Mouse (Mus musculus): ENCODE results near the gene Slc2a6. TPM values are rescaled to one million over a fixed set of nuclear protein-coding genes. Genes with fewer than 3 reads are reported as not detected.

Slc2a6 gene
- polyA plus RNA-seq, 1 experiment from 2014 or later: 0.84 TPM

- WGBS: 73% methylated on average over 4 of the region's 4 CpGs
- H3K4me2 ChIP-seq (replicated peaks; ENCODE audit: low read depth, low read length): no peak overlapping the region
- no peak overlapping the region for H3K4me3 ChIP-seq (ENCODE audit: low read depth, low read length)
- H3K27ac ChIP-seq (ENCODE audit: low read length): no peak overlapping the region
- H3K9ac ChIP-seq (replicated peaks; ENCODE audit: low read depth, low read length): no peak overlapping the region
- ATAC-seq (ENCODE audit: insufficient number of reproducible peaks, insufficient read depth, low FRiP score, low read depth): no peak
- no peaks in the 10 kb centered on the region for H3K9me3 ChIP-seq (ENCODE audit: control insufficient read depth, low read depth, low read length)
- H3K36me3 ChIP-seq (ENCODE audit: control insufficient read depth, insufficient read depth, low read length): no peaks in the 10 kb centered on the region
- no peaks in the 10 kb centered on the region for H3K27me3 ChIP-seq (ENCODE audit: control insufficient read depth, insufficient read depth, low read length)
- H3K4me1 ChIP-seq (ENCODE audit: control insufficient read depth, insufficient read depth, low read length): no peaks in the 10 kb centered on the region
These were observed 16.4 kb upstream of the Slc2a6 start for GRCm38 (mm10) chr2:27044166-27044565.

DNA sequence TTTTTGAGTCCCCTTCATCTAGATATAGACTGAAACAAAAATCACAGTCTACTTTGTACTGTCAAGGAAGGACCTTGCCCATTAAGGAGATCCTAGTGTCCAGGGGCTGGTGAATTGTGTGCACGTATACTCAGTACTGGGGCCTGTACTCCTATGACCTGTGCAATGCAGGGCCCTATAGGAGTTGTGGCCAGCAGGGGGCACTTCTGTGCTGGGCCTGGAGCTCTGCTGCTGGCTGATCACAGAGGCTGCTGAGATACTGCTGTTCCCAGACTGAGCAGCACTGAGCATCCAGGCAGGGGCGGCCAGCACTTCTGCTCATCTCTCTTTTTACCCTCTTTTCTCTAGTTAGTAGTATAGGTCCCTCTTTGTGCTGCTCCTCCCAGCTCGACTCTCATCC is 15.7 kb upstream of the Slc2a6 start:
- 19% methylated on average over 3 of the region's 3 CpGs for WGBS
- H3K4me2 ChIP-seq (replicated peaks; ENCODE audit: low read depth, low read length): no peak overlapping the region
- no peak overlapping the region for H3K27ac ChIP-seq (ENCODE audit: low read length)
- H3K27me3 ChIP-seq (ENCODE audit: control insufficient read depth, insufficient read depth, low read length): no peaks in the 10 kb centered on the region
- no peak overlapping the region for H3K9ac ChIP-seq (replicated peaks; ENCODE audit: low read depth, low read length)
- peak; percentile 66; the same call in 1 of the 2 replicates for ATAC-seq (ENCODE audit: insufficient number of reproducible peaks, insufficient read depth, low FRiP score, low read depth)
- H3K4me1 ChIP-seq (ENCODE audit: control insufficient read depth, insufficient read depth, low read length): no peaks in the 10 kb centered on the region
- no peak overlapping the region for H3K4me3 ChIP-seq (ENCODE audit: low read depth, low read length)
- no peaks in the 10 kb centered on the region for H3K9me3 ChIP-seq (ENCODE audit: control insufficient read depth, low read depth, low read length)
- no peaks in the 10 kb centered on the region for H3K36me3 ChIP-seq (ENCODE audit: control insufficient read depth, insufficient read depth, low read length)

DNA sequence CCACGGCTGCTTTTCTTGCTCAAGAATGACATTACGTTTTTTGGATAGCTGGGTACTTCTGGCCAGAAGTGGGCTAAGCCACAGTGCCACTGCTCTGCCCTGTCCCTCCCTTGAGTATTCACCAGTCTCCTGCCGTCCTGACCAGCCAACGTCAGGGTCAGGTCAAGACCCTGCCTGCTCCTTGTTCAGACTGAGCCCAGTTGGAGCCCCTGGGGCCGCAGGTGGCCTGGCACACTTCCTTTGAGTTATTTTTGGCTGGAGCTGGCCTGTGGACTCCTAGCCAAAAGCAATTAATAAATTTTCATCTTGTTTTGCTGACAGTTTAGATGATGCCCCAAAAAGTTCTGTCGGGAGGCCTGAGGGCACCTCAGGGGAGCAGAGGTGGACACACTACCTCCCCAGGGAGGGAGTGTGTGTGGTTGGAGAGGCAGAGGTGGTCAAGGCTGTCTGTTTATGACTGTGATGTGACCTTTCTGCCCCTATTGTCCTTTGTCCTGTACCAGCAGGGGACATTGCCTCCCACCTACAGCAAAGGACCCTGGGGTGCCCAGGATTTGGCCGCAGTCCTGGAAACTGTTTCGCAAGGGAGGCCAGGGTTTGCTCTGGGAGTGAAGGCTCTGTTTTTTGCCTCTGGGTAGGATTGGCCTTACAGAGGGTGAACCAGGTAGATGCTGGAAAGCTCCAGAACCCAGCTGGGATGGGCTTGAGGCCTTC is 14.5 kb upstream of the Slc2a6 start:
- no peak overlapping the region for H3K27ac ChIP-seq (ENCODE audit: low read length)
- no peak for ATAC-seq (ENCODE audit: insufficient number of reproducible peaks, insufficient read depth, low FRiP score, low read depth)
- 66% methylated on average over 8 of the region's 8 CpGs for WGBS

GRCm38 (mm10) chr2:27039286-27039685 is 11.5 kb upstream of the Slc2a6 start:
- Histone ChIP-seq H3K4me3 (ENCODE audit: low read depth, low read length) (no peak overlapping the region), H3K9ac (replicated peaks; ENCODE audit: low read depth, low read length) (no peak overlapping the region), H3K36me3 (ENCODE audit: control insufficient read depth, insufficient read depth, low read length) (no peaks in the 10 kb centered on the region), H3K4me2 (replicated peaks; ENCODE audit: low read depth, low read length) (no peak overlapping the region), H3K27ac (ENCODE audit: low read length) (no peak overlapping the region), H3K9me3 (ENCODE audit: control insufficient read depth, low read depth, low read length) (no peaks in the 10 kb centered on the region), H3K4me1 (ENCODE audit: control insufficient read depth, insufficient read depth, low read length) (no peaks in the 10 kb centered on the region), H3K27me3 (ENCODE audit: control insufficient read depth, insufficient read depth, low read length) (no peaks in the 10 kb centered on the region)
- 9% methylated on average over 1 of the region's 1 CpGs for WGBS
- no peak for ATAC-seq (ENCODE audit: insufficient number of reproducible peaks, insufficient read depth, low FRiP score, low read depth)

More for the DNA sequence above, 14.5 kb upstream of the Slc2a6 start:
- H3K9me3 ChIP-seq (ENCODE audit: control insufficient read depth, low read depth, low read length): no peaks in the 10 kb centered on the region
- no peak overlapping the region for H3K9ac ChIP-seq (replicated peaks; ENCODE audit: low read depth, low read length)
- H3K36me3 ChIP-seq (ENCODE audit: control insufficient read depth, insufficient read depth, low read length): no peaks in the 10 kb centered on the region
- no peaks in the 10 kb centered on the region for H3K4me1 ChIP-seq (ENCODE audit: control insufficient read depth, insufficient read depth, low read length)
- H3K27me3 ChIP-seq (ENCODE audit: control insufficient read depth, insufficient read depth, low read length): no peaks in the 10 kb centered on the region
- H3K4me2 ChIP-seq (replicated peaks; ENCODE audit: low read depth, low read length): no peak overlapping the region
- H3K4me3 ChIP-seq (ENCODE audit: low read depth, low read length): no peak overlapping the region

DNA sequence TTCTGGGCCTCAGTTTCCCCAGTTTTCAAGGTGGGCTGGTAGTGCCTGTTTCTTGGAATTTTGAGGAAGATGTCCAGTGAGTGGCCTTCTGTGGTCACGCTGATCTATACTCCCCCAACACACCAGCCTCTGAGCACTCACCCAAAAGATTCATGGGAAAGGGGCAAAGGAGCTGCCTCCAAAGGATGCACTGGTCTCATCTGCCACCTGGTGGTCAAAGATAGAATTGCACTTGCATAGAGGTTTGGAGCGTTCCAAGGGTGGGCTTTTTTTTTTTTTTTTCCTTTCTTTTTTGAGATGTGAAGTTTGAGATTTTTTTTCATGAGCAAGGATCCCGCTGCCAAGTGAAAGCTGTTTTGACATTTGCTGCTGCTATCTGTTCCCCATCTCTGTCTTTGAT is 10.8 kb upstream of the Slc2a6 start:
- Histone ChIP-seq H3K4me3 (ENCODE audit: low read depth, low read length) (no peak overlapping the region), H3K27ac (ENCODE audit: low read length) (no peak overlapping the region), H3K4me2 (replicated peaks; ENCODE audit: low read depth, low read length) (no peak overlapping the region), H3K27me3 (ENCODE audit: control insufficient read depth, insufficient read depth, low read length) (no peaks in the 10 kb centered on the region), H3K9me3 (ENCODE audit: control insufficient read depth, low read depth, low read length) (no peaks in the 10 kb centered on the region), H3K9ac (replicated peaks; ENCODE audit: low read depth, low read length) (no peak overlapping the region), H3K36me3 (ENCODE audit: control insufficient read depth, insufficient read depth, low read length) (no peaks in the 10 kb centered on the region), H3K4me1 (ENCODE audit: control insufficient read depth, insufficient read depth, low read length) (no peaks in the 10 kb centered on the region)
- WGBS: 3% methylated on average over 3 of the region's 3 CpGs
- ATAC-seq (ENCODE audit: insufficient number of reproducible peaks, insufficient read depth, low FRiP score, low read depth): 0 out of 2 replicates have a peak, but pooled peaks have one; percentile 24

DNA sequence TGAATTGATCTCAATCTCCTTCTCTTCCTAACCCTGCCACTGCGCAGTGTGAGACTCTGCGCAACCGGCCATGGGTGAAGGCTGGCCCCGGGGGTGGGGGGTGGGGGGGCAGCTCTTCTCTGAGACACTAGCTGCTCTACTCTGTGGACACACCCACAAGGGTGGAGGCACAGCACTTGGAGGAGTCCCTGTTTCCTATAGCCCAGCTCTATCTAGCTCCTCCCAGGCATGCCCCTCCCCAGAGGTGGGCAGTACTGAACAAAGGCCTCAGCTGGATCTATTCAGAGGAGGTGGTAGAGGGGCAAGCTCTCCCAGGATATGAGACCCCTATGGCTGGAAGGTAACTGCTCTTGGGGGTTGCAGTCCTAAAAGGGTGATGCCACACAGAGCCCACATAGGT is 9.2 kb upstream of the Slc2a6 start:
- H3K4me3 ChIP-seq (ENCODE audit: low read depth, low read length): no peak overlapping the region
- no peaks in the 10 kb centered on the region for H3K36me3 ChIP-seq (ENCODE audit: control insufficient read depth, insufficient read depth, low read length)
- ATAC-seq (ENCODE audit: insufficient number of reproducible peaks, insufficient read depth, low FRiP score, low read depth): no peak
- no peak overlapping the region for H3K27ac ChIP-seq (ENCODE audit: low read length)
- no peak overlapping the region for H3K4me2 ChIP-seq (replicated peaks; ENCODE audit: low read depth, low read length)
- no peak overlapping the region for H3K9ac ChIP-seq (replicated peaks; ENCODE audit: low read depth, low read length)
- H3K27me3 ChIP-seq (ENCODE audit: control insufficient read depth, insufficient read depth, low read length): no peaks in the 10 kb centered on the region
- H3K4me1 ChIP-seq (ENCODE audit: control insufficient read depth, insufficient read depth, low read length): no peaks in the 10 kb centered on the region
- WGBS: 74% methylated on average over 4 of the region's 4 CpGs
- no peaks in the 10 kb centered on the region for H3K9me3 ChIP-seq (ENCODE audit: control insufficient read depth, low read depth, low read length)

DNA sequence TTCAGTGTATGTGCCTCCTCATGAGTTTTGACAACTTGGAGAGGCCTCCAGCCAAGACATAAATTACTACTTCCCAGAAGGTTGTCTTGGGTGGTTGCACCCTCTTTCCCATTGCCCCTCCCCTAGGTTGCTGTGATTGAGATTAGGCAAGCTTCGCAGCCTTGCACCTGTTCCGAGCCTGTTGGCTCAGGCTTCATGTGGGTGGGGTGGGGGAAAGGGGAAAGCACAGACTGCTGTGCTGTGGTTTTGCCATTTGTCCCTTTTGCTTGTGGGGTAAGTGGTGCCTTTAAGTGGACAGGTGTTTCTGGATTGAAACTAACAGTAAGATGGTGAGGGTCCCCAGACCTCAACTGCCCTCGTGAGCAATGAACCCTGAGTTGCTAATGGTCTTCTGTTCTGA is 8.2 kb upstream of the Slc2a6 start:
- Histone ChIP-seq H3K9ac (replicated peaks; ENCODE audit: low read depth, low read length) (no peak overlapping the region), H3K36me3 (ENCODE audit: control insufficient read depth, insufficient read depth, low read length) (no peaks in the 10 kb centered on the region), H3K27ac (ENCODE audit: low read length) (no peak overlapping the region), H3K4me3 (ENCODE audit: low read depth, low read length) (no peak overlapping the region), H3K27me3 (ENCODE audit: control insufficient read depth, insufficient read depth, low read length) (no peaks in the 10 kb centered on the region), H3K9me3 (ENCODE audit: control insufficient read depth, low read depth, low read length) (no peaks in the 10 kb centered on the region), H3K4me1 (ENCODE audit: control insufficient read depth, insufficient read depth, low read length) (no peaks in the 10 kb centered on the region), H3K4me2 (replicated peaks; ENCODE audit: low read depth, low read length) (no peak overlapping the region)
- no peak for ATAC-seq (ENCODE audit: insufficient number of reproducible peaks, insufficient read depth, low FRiP score, low read depth)
- 68% methylated on average over 3 of the region's 3 CpGs for WGBS

- Histone ChIP-seq H3K9ac (replicated peaks; ENCODE audit: low read depth, low read length) (no peak overlapping the region), H3K4me2 (replicated peaks; ENCODE audit: low read depth, low read length) (no peak overlapping the region), H3K9me3 (ENCODE audit: control insufficient read depth, low read depth, low read length) (no peaks in the 10 kb centered on the region), H3K4me1 (ENCODE audit: control insufficient read depth, insufficient read depth, low read length) (0 out of 2 replicates have a peak, but pooled peaks cover 4% of the 10 kb centered on the region), H3K27ac (ENCODE audit: low read length) (no peak overlapping the region), H3K4me3 (ENCODE audit: low read depth, low read length) (no peak overlapping the region), H3K27me3 (ENCODE audit: control insufficient read depth, insufficient read depth, low read length) (no peaks in the 10 kb centered on the region), H3K36me3 (ENCODE audit: control insufficient read depth, insufficient read depth, low read length) (no peaks in the 10 kb centered on the region)
- ATAC-seq (ENCODE audit: insufficient number of reproducible peaks, insufficient read depth, low FRiP score, low read depth): no peak
- WGBS: 51% methylated on average over 2 of the region's 2 CpGs
These were observed 4.6 kb upstream of the Slc2a6 start for GRCm38 (mm10) chr2:27032361-27032760.

Data from stomach, embryonic 14.5 days (tissue).